Mouse (Mus musculus): ENCODE results near the gene Ciita. TPM values are rescaled to one million over a fixed set of nuclear protein-coding genes. Genes with fewer than 3 reads are reported as not detected.

Gene Ciita
- polyA plus RNA-seq, 1 experiment, result 17.0 TPM

DNA sequence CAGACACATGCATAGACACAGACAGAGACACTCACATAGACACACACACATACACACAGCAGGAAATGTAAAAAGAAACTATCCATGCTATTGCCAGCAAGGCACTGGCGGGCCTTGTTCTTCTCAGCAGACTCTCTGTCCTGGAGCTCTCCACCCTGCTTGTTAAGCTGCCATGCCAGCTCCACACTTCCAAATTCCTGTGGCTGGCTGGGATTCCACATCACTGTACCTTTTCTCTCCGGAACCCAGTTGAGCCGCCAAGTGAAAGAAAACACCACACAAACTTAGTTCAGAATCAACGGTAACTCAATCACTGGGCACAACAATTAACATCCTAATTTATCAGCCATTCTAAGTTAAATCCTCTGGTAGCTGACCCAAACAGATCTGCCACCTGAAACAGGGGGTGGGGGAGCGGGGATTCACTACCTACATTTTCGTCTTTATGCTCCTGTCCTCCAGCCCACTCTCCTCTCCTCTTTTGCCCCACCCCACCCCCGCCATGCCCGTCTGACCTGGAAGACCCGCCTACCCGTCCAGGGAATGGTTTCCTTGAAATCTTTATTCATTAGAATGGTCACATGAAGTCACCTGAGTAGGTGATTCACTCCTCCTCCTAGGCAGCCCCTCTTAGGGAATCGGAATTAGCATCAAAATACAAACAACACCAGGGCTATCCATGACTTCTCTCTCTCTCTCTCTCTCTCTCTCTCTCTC is 12.3 kb upstream of the Ciita start:
- Histone ChIP-seq H3K27me3 (ENCODE audit: control insufficient read depth, insufficient read depth, low read length) (no peaks in the 10 kb centered on the region), H3K36me3 (ENCODE audit: control insufficient read depth, insufficient read depth, low read length) (no peaks in the 10 kb centered on the region), H3K27ac (ENCODE audit: insufficient read depth, low read depth, low read length) (no peak overlapping the region), H3K4me3 (ENCODE audit: low read depth, low read length) (no peak overlapping the region), H3K4me1 (ENCODE audit: control insufficient read depth, insufficient read depth, insufficient read length, low read length) (peaks cover 32% of the 10 kb centered on the region; the same call in 1 of the 2 replicates)
- TF ChIP-seq POLR2A (IDR thresholded peaks at IDR 0.05; ENCODE audit: low read depth, low read length) (no peak), CTCF (IDR thresholded peaks at IDR 0.05; ENCODE audit: extremely low read depth, insufficient read length, insufficient replicate concordance, low read depth, low read length) (no peak)
- 64% methylated on average over 11 of the region's 11 CpGs for whole genome bisulfite sequencing

DNA sequence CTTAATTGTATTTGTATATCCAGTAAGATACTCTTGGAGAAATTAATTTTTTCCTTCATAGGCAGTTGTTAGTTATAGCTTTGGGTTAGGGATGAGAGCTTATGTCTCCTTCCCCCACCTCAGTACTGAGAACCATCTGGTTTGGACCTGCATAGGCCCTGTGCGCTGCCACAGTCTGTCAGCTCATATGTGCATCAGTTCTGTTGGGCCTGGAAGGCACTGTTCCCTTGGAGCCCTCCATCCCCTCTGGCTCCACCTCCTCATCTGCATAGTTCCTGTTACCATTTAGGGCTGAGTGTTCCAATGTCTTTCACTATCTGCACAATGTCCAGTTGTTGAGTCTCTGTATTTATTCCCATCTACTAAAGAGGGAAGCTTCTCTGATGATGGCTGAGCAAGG is 11.7 kb upstream of the Ciita start:
- TF ChIP-seq POLR2A (IDR thresholded peaks at IDR 0.05; ENCODE audit: low read depth, low read length) (no peak), CTCF (IDR thresholded peaks at IDR 0.05; ENCODE audit: extremely low read depth, insufficient read length, insufficient replicate concordance, low read depth, low read length) (no peak)
- H3K4me1 ChIP-seq (ENCODE audit: control insufficient read depth, insufficient read depth, insufficient read length, low read length), result peaks cover 37% of the 10 kb centered on the region; the same call in 1 of the 2 replicates
- H3K4me3 ChIP-seq (ENCODE audit: low read depth, low read length), result no peak overlapping the region
- H3K27ac ChIP-seq (ENCODE audit: insufficient read depth, low read depth, low read length), result peak overlapping the region; percentile 47
- 84% methylated on average over 1 of the region's 1 CpGs for WGBS
- H3K36me3 ChIP-seq (ENCODE audit: control insufficient read depth, insufficient read depth, low read length), result no peaks in the 10 kb centered on the region
- H3K27me3 ChIP-seq (ENCODE audit: control insufficient read depth, insufficient read depth, low read length), result no peaks in the 10 kb centered on the region

DNA sequence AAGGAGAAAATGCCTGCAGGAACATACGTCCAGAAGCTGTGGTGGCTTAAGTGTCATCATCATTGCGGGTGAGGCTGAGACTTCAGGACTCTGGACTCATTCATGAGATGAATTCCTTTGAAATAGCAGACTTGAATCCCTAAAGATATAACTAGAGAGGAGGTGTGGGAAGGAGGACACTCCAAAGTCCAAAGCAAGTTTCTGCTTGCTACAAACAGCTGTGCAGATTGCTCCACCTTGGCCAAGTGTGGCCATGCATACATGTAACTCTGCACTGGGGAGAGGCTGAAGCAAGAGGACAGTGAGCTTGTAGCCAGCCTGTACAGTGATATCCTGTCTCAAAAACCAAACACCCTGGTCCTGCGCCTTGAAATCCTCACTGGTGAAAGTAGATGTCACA is 7.9 kb upstream of the Ciita start:
- Histone ChIP-seq H3K36me3 (ENCODE audit: control insufficient read depth, insufficient read depth, low read length) (no peaks in the 10 kb centered on the region), H3K4me3 (ENCODE audit: low read depth, low read length) (no peak overlapping the region), H3K4me1 (ENCODE audit: control insufficient read depth, insufficient read depth, insufficient read length, low read length) (peaks cover 33% of the 10 kb centered on the region; the same call in 1 of the 2 replicates), H3K27me3 (ENCODE audit: control insufficient read depth, insufficient read depth, low read length) (no peaks in the 10 kb centered on the region), H3K27ac (ENCODE audit: insufficient read depth, low read depth, low read length) (peak overlapping the region; percentile 89)
- no peak for TF ChIP-seq POLR2A (IDR thresholded peaks at IDR 0.05; ENCODE audit: low read depth, low read length)
- no peak for TF ChIP-seq CTCF (IDR thresholded peaks at IDR 0.05; ENCODE audit: extremely low read depth, insufficient read length, insufficient replicate concordance, low read depth, low read length)
- WGBS, result 57% methylated on average over 3 of the region's 3 CpGs

DNA sequence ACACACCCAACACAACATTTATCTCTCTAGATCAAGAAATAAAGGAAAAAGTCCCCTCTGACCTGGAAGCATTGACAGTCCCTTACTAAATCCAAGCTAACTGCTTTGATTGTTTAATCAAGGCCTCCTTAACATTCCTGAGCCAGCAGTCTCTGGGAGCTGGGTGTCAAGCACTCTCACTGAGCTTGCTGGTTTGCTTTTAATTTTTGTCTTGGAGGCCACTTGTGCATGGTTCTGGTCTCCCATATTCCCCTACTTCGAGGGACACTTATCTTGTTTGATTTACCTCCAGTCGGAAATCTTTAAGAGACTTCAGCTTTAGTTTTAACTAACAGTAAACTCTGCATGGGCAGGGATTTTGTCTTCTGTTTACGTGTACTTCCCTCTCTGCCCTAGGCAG is 4.9 kb upstream of the Ciita start:
- WGBS, result 48% methylated on average over 3 of the region's 3 CpGs
- peaks cover 21% of the 10 kb centered on the region; the same call in 1 of the 2 replicates for H3K4me1 ChIP-seq (ENCODE audit: control insufficient read depth, insufficient read depth, insufficient read length, low read length)
- H3K4me3 ChIP-seq (ENCODE audit: low read depth, low read length), result no peak overlapping the region
- no peaks in the 10 kb centered on the region for H3K27me3 ChIP-seq (ENCODE audit: control insufficient read depth, insufficient read depth, low read length)
- no peak overlapping the region for H3K27ac ChIP-seq (ENCODE audit: insufficient read depth, low read depth, low read length)
- H3K36me3 ChIP-seq (ENCODE audit: control insufficient read depth, insufficient read depth, low read length), result no peaks in the 10 kb centered on the region
- TF ChIP-seq POLR2A (IDR thresholded peaks at IDR 0.05; ENCODE audit: low read depth, low read length) (no peak), CTCF (IDR thresholded peaks at IDR 0.05; ENCODE audit: extremely low read depth, insufficient read length, insufficient replicate concordance, low read depth, low read length) (no peak)

DNA sequence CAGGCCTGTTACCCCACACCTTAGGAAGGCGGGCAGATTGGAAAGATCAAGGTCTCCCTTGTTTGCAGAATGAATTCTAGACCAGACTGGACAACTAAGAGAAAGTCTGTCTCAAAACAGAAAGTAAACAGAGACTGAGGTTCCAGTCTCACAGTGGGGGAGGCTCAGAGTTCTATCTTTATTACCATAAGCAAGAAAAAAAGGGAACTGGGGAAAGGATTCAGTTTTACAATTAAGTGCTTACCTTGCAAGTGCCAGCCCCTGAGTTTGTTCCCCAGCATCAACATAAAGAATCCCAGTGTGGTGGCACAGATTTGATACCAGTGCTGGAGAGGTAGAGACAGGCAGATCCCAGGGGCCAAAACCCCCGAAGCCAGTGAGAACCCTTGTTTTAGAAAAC is 3.9 kb upstream of the Ciita start:
- Histone ChIP-seq H3K27me3 (ENCODE audit: control insufficient read depth, insufficient read depth, low read length) (no peaks in the 10 kb centered on the region), H3K4me3 (ENCODE audit: low read depth, low read length) (no peak overlapping the region), H3K27ac (ENCODE audit: insufficient read depth, low read depth, low read length) (no peak overlapping the region), H3K36me3 (ENCODE audit: control insufficient read depth, insufficient read depth, low read length) (no peaks in the 10 kb centered on the region), H3K4me1 (ENCODE audit: control insufficient read depth, insufficient read depth, insufficient read length, low read length) (peaks cover 20% of the 10 kb centered on the region; the same call in 1 of the 2 replicates)
- TF ChIP-seq CTCF (IDR thresholded peaks at IDR 0.05; ENCODE audit: extremely low read depth, insufficient read length, insufficient replicate concordance, low read depth, low read length), result no peak
- no peak for TF ChIP-seq POLR2A (IDR thresholded peaks at IDR 0.05; ENCODE audit: low read depth, low read length)
- WGBS, result 36% methylated on average over 2 of the region's 2 CpGs

DNA sequence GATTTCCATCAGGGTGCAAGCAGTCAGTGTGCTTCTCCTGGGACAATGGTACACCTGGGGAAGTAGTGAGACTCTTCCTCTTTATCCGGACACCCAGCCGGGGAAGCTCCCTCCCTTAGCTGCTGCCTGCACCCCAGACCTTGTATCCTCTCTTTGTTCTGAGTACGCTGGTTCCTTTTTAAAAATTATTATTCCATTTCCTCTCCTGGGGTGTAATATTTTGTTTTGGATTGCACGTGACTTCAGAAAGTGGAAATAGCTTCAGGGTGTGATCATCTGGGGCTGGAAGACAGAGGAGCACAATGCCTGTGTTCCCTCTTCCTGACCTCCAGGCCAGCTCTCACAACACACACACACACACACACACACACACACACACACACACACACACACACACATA is 2.5 kb downstream of the Ciita start:
- TF ChIP-seq CTCF (IDR thresholded peaks at IDR 0.05; ENCODE audit: extremely low read depth, insufficient read length, insufficient replicate concordance, low read depth, low read length) (no peak), POLR2A (IDR thresholded peaks at IDR 0.05; ENCODE audit: low read depth, low read length) (no peak)
- Histone ChIP-seq H3K27me3 (ENCODE audit: control insufficient read depth, insufficient read depth, low read length) (no peaks in the 10 kb centered on the region), H3K4me3 (ENCODE audit: low read depth, low read length) (no peak overlapping the region), H3K27ac (ENCODE audit: insufficient read depth, low read depth, low read length) (no peak overlapping the region), H3K36me3 (ENCODE audit: control insufficient read depth, insufficient read depth, low read length) (no peaks in the 10 kb centered on the region), H3K4me1 (ENCODE audit: control insufficient read depth, insufficient read depth, insufficient read length, low read length) (peaks cover 13% of the 10 kb centered on the region)
- WGBS, result 70% methylated on average over 4 of the region's 4 CpGs

DNA sequence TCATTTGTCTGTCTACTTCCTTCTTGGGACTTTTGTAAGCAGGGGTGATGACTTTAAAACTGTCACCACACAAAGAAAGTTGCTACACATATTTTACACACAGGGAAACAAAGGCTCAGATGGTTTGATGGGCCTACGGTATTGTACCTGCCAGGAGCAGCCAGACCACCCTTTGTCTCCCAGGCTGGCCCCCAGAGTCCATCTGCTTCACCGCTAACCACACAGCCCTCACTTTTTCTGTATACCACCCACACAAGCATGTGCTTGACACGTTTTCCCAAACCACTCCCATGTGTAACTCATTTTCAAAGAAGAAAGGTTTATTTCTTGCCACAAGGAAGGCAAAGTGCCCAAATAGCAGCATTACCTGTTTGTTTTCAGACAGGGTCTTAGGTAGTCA is 7.1 kb downstream of the Ciita start:
- Histone ChIP-seq H3K36me3 (ENCODE audit: control insufficient read depth, insufficient read depth, low read length) (0 out of 2 replicates have a peak, but pooled peaks cover 3% of the 10 kb centered on the region), H3K27ac (ENCODE audit: insufficient read depth, low read depth, low read length) (no peak overlapping the region), H3K4me3 (ENCODE audit: low read depth, low read length) (no peak overlapping the region), H3K27me3 (ENCODE audit: control insufficient read depth, insufficient read depth, low read length) (no peaks in the 10 kb centered on the region), H3K4me1 (ENCODE audit: control insufficient read depth, insufficient read depth, insufficient read length, low read length) (peaks cover 18% of the 10 kb centered on the region)
- 77% methylated on average over 3 of the region's 3 CpGs for WGBS
- TF ChIP-seq POLR2A (IDR thresholded peaks at IDR 0.05; ENCODE audit: low read depth, low read length), result no peak
- no peak for TF ChIP-seq CTCF (IDR thresholded peaks at IDR 0.05; ENCODE audit: extremely low read depth, insufficient read length, insufficient replicate concordance, low read depth, low read length)

All from small intestine, adult 2 months (tissue).